Mouse (Mus musculus) limb, embryonic 15.5 days (tissue): Measurements from ENCODE around the gene Mtfmt. TPM values are rescaled to one million over a fixed set of nuclear protein-coding genes. Genes with fewer than 3 reads are reported as not detected.

Source experiments
- ATAC-seq: fragments of 200-750 bp; cut with Nextera tagmentation; 2 replicates; pipeline ENCODE4 v1.8.0; 2017; ENCODE audit warnings: low read depth, moderate TSS enrichment; ENCODE audit not compliant: insufficient number of reproducible peaks, low FRiP score, low TSS enrichment
- H3K27ac ChIP-seq: fragments of 300-500 bp; sonication (generic); 2 replicates; pipeline ENCODE4 v1.5.1; 2015; ENCODE audit warnings: moderate library complexity, mild to moderate bottlenecking, inconsistent platforms
- H3K27me3 ChIP-seq: fragments of 300-500 bp; sonication (generic); 2 replicates; pipeline ENCODE4 v1.6.1; 2015; ENCODE audit warnings: inconsistent platforms
- H3K36me3 ChIP-seq: fragments of 300-500 bp; sonication (generic); 2 replicates; pipeline ENCODE4 v1.6.1; 2015; ENCODE audit warnings: inconsistent platforms
- H3K4me1 ChIP-seq: fragments of 300-500 bp; sonication (generic); 2 replicates; pipeline ENCODE4 v1.6.1; 2015; ENCODE audit warnings: inconsistent platforms
- H3K4me2 ChIP-seq: fragments of 300-500 bp; sonication (generic); 2 replicates; pipeline ENCODE4 v1.6.1; 2015; ENCODE audit warnings: mild to moderate bottlenecking, inconsistent platforms
- H3K4me3 ChIP-seq: fragments of 300-500 bp; sonication (generic); 2 replicates; pipeline ENCODE4 v1.5.1; 2015; ENCODE audit warnings: mild to moderate bottlenecking, inconsistent platforms
- H3K9ac ChIP-seq: fragments of 300-500 bp; sonication (generic); 2 replicates; pipeline ENCODE4 v1.6.1; 2015; ENCODE audit warnings: inconsistent platforms
- H3K9me3 ChIP-seq: fragments of 300-500 bp; sonication (generic); 2 replicates; pipeline ENCODE4 v1.6.1; 2016; ENCODE audit warnings: inconsistent platforms
- WGBS: fragments of 180-500 bp; shearing (Covaris S2); methylation state at CpG from one replicate; pipeline ENCODE4 v1.1.7; 2015; 5-methylcytosine and 5-hydroxymethylcytosine counted together
- polyA plus RNA-seq: library from polyadenylated mRNA; unstranded; fragments of >200 nt; fragmentation: Nextera tagmentation; extraction: Ambion mirVana; gene quantifications from 2 replicates; pipeline ENCODE4 v1.2.1, GENCODE M21; 2015

Gene Mtfmt
- polyA plus RNA-seq = 19.8 and 21.0 TPM in 2 replicates

GRCm38 (mm10) chr9:65435671-65436301 lies at the start of gene Mtfmt:
TSS of gene Mtfmt (plus strand) at chr9:65435782.
- peak within 1 kb of the TSS; percentile 99 for H3K4me3 ChIP-seq
- peak within 1 kb of the TSS; percentile 85 for H3K9ac ChIP-seq
- WGBS = under 1% methylated on average over 49 of the region's 54 CpGs
- no peaks in the 10 kb centered on the region for H3K9me3 ChIP-seq
- no peaks in the 10 kb centered on the region for H3K27me3 ChIP-seq
- peak within 1 kb of the TSS; percentile 62 for H3K4me2 ChIP-seq
- peak within 1 kb of the TSS; percentile 47; the same call in 1 of the 2 replicates for H3K27ac ChIP-seq
- peaks cover 18% of the 10 kb centered on the region for H3K36me3 ChIP-seq
- H3K4me1 ChIP-seq = peaks cover 7% of the 10 kb centered on the region
- peak; percentile 76 for ATAC-seq

- WGBS = 19% methylated on average over 8 of the region's 8 CpGs
- Histone ChIP-seq H3K4me1 (peaks cover 10% of the 10 kb centered on the region), H3K27me3 (peaks cover 27% of the 10 kb centered on the region), H3K9me3 (no peaks in the 10 kb centered on the region), H3K4me2 (no peak overlapping the region), H3K4me3 (no peak overlapping the region), H3K9ac (no peak overlapping the region), H3K36me3 (no peaks in the 10 kb centered on the region), H3K27ac (no peak overlapping the region)
- ATAC-seq = no peak
Observed at GRCm38 (mm10) chr9:65386373-65387140, 49.0 kb upstream of the Mtfmt start.

GRCm38 (mm10) chr9:65390752-65391612 lies 44.6 kb upstream of the Mtfmt start:
- Histone ChIP-seq H3K9ac (0 out of 2 replicates have a peak overlapping the region, but pooled peaks have one; percentile 39), H3K9me3 (no peaks in the 10 kb centered on the region), H3K4me1 (peaks cover 11% of the 10 kb centered on the region), H3K36me3 (no peaks in the 10 kb centered on the region), H3K27me3 (peaks cover 43% of the 10 kb centered on the region), H3K27ac (no peak overlapping the region), H3K4me2 (peak overlapping the region; percentile 76), H3K4me3 (peak overlapping the region; percentile 50)
- ATAC-seq = peak; percentile 53; the same call in 1 of the 2 replicates
- 14% methylated on average over 92 of the region's 96 CpGs for WGBS

GRCm38 (mm10) chr9:65391613-65391964 lies 44.0 kb upstream of the Mtfmt start, which contains the start of gene Kbtbd13:
TSS of gene Kbtbd13 (minus strand) at chr9:65391652.
- H3K27me3 ChIP-seq = peaks cover 43% of the 10 kb centered on the region
- WGBS = 32% methylated on average over 8 of the region's 8 CpGs
- no peak for ATAC-seq
- 0 out of 2 replicates have a peak within 1 kb of the TSS, but pooled peaks have one; percentile 39 for H3K9ac ChIP-seq
- H3K4me2 ChIP-seq = peak within 1 kb of the TSS; percentile 76
- H3K4me1 ChIP-seq = peaks cover 11% of the 10 kb centered on the region
- H3K9me3 ChIP-seq = no peaks in the 10 kb centered on the region
- peak within 1 kb of the TSS; percentile 50 for H3K4me3 ChIP-seq
- H3K27ac ChIP-seq = no peak within 1 kb of the TSS
- no peaks in the 10 kb centered on the region for H3K36me3 ChIP-seq

- Histone ChIP-seq H3K4me3 (no peak overlapping the region), H3K9me3 (no peaks in the 10 kb centered on the region), H3K36me3 (no peaks in the 10 kb centered on the region), H3K27me3 (peaks cover 43% of the 10 kb centered on the region), H3K9ac (no peak overlapping the region), H3K4me2 (no peak overlapping the region), H3K4me1 (peaks cover 11% of the 10 kb centered on the region), H3K27ac (no peak overlapping the region)
- WGBS = 33% methylated on average over 6 of the region's 6 CpGs
- ATAC-seq = no peak
Observed at GRCm38 (mm10) chr9:65392638-65393364, 42.8 kb upstream of the Mtfmt start.

GRCm38 (mm10) chr9:65393606-65394005 lies 42.0 kb upstream of the Mtfmt start:
- peaks cover 43% of the 10 kb centered on the region for H3K27me3 ChIP-seq
- peaks cover 16% of the 10 kb centered on the region for H3K4me1 ChIP-seq
- no peaks in the 10 kb centered on the region for H3K9me3 ChIP-seq
- no peak for ATAC-seq
- H3K4me3 ChIP-seq = no peak overlapping the region
- no peak overlapping the region for H3K9ac ChIP-seq
- no peak overlapping the region for H3K27ac ChIP-seq
- 61% methylated on average over 2 of the region's 2 CpGs for WGBS
- H3K36me3 ChIP-seq = no peaks in the 10 kb centered on the region
- H3K4me2 ChIP-seq = no peak overlapping the region

GRCm38 (mm10) chr9:65394360-65394759 lies 41.2 kb upstream of the Mtfmt start:
- Histone ChIP-seq H3K9ac (no peak overlapping the region), H3K27ac (no peak overlapping the region), H3K9me3 (no peaks in the 10 kb centered on the region), H3K36me3 (no peaks in the 10 kb centered on the region), H3K4me1 (peaks cover 19% of the 10 kb centered on the region), H3K27me3 (peaks cover 38% of the 10 kb centered on the region), H3K4me3 (no peak overlapping the region), H3K4me2 (no peak overlapping the region)
- WGBS = 71% methylated on average over 2 of the region's 2 CpGs
- no peak for ATAC-seq

- Histone ChIP-seq H3K9me3 (no peaks in the 10 kb centered on the region), H3K36me3 (no peaks in the 10 kb centered on the region), H3K4me3 (peak within 1 kb of the TSS; percentile 51), H3K27me3 (0 out of 2 replicates have a peak, but pooled peaks cover 3% of the 10 kb centered on the region), H3K27ac (no peak within 1 kb of the TSS), H3K9ac (peak within 1 kb of the TSS; percentile 35; the same call in 1 of the 2 replicates), H3K4me2 (peak within 1 kb of the TSS; percentile 77), H3K4me1 (peaks cover 8% of the 10 kb centered on the region)
- WGBS = 2% methylated on average over 23 of the region's 24 CpGs
- ATAC-seq = peak; percentile 80; the same call in 1 of the 2 replicates
Observed at GRCm38 (mm10) chr9:65398279-65398678, 37.3 kb upstream of the Mtfmt start, which contains the start of gene Rasl12. TSS of gene Rasl12 (plus strand) at chr9:65398506.

GRCm38 (mm10) chr9:65399934-65400333 lies 35.6 kb upstream of the Mtfmt start:
- Histone ChIP-seq H3K27ac (no peak overlapping the region), H3K9me3 (no peaks in the 10 kb centered on the region), H3K4me3 (no peak overlapping the region), H3K4me2 (no peak overlapping the region), H3K4me1 (peaks cover 8% of the 10 kb centered on the region), H3K36me3 (no peaks in the 10 kb centered on the region), H3K9ac (no peak overlapping the region), H3K27me3 (no peaks in the 10 kb centered on the region)
- WGBS = 86% methylated on average over 6 of the region's 6 CpGs
- ATAC-seq = no peak

- no peak for ATAC-seq
- no peak overlapping the region for H3K4me2 ChIP-seq
Observed at GRCm38 (mm10) chr9:65404331-65405183, 31.0 kb upstream of the Mtfmt start.

More at GRCm38 (mm10) chr9:65404331-65405183, 31.0 kb upstream of the Mtfmt start:
- WGBS = 61% methylated on average over 15 of the region's 15 CpGs
- Histone ChIP-seq H3K36me3 (no peaks in the 10 kb centered on the region), H3K27ac (no peak overlapping the region), H3K9ac (no peak overlapping the region), H3K27me3 (no peaks in the 10 kb centered on the region), H3K4me3 (no peak overlapping the region), H3K9me3 (no peaks in the 10 kb centered on the region), H3K4me1 (no peaks in the 10 kb centered on the region)
